Mouse (Mus musculus) stomach, postnatal 0 days (tissue): ENCODE measurements around the gene Nudt14. TPM values are rescaled to one million over a fixed set of nuclear protein-coding genes. Genes with fewer than 3 reads are reported as not detected.

Source experiments
- ATAC-seq: fragments of 200-750 bp; cut with Nextera tagmentation; 2 replicates; pipeline ENCODE4 v1.8.0; 2017; ENCODE audit not compliant: low FRiP score, low TSS enrichment
- DNase-seq: peaks from one replicate; pipeline ENCODE4 v3.0.0-alpha.2; 2016; ENCODE audit warnings: low spot score
- H3K27ac ChIP-seq: fragments of 300-500 bp; sonication (generic); replicated peaks from 2 replicates; pipeline ENCODE4 v1.5.1; 2014; ENCODE audit warnings: mild to moderate bottlenecking, control low read depth
- H3K27me3 ChIP-seq: fragments of 300-500 bp; sonication (generic); 2 replicates; pipeline ENCODE4 v1.6.1; 2014; ENCODE audit warnings: low read length; ENCODE audit not compliant: control insufficient read depth, insufficient read depth
- H3K36me3 ChIP-seq: fragments of 300-500 bp; sonication (generic); 2 replicates; pipeline ENCODE4 v1.6.1; 2014; ENCODE audit warnings: low read length, mixed read lengths; ENCODE audit not compliant: control insufficient read depth, insufficient read depth
- H3K4me1 ChIP-seq: fragments of 300-500 bp; sonication (generic); replicated peaks from 2 replicates; pipeline ENCODE4 v1.6.1; 2014; ENCODE audit warnings: antibody characterized with exemption; ENCODE audit not compliant: control insufficient read depth, insufficient read depth
- H3K4me2 ChIP-seq: fragments of 300-500 bp; sonication (generic); replicated peaks from 2 replicates; pipeline ENCODE4 v1.6.1; 2014; ENCODE audit warnings: low read depth, mild to moderate bottlenecking, control low read depth, moderate library complexity
- H3K4me3 ChIP-seq: fragments of 300-500 bp; sonication (generic); 2 replicates; pipeline ENCODE4 v1.5.1; 2014; ENCODE audit warnings: low read depth, low read length, control low read depth
- H3K9ac ChIP-seq: fragments of 300-500 bp; sonication (generic); 2 replicates; pipeline ENCODE4 v1.6.1; 2014; ENCODE audit warnings: mild to moderate bottlenecking, low read length, control low read depth, mixed read lengths
- H3K9me3 ChIP-seq: fragments of 300-500 bp; sonication (generic); 2 replicates; pipeline ENCODE4 v1.6.1; 2016; ENCODE audit warnings: low read length; ENCODE audit not compliant: control insufficient read depth
- CTCF ChIP-seq: IDR thresholded peaks from 2 replicates; pipeline ENCODE4 v1.5.1; 2016; ENCODE audit warnings: antibody characterized with exemption, low read depth, mild to moderate bottlenecking, moderate library complexity
- EP300 ChIP-seq: optimal IDR thresholded peaks from 2 replicates; pipeline ENCODE3; 2016; ENCODE audit warnings: antibody characterized with exemption
- WGBS: fragments of 180-500 bp; shearing (Covaris S2); extraction: QIAGEN DNeasy Blood & Tissue Kit; methylation state at CpG from one replicate; pipeline ENCODE4 v1.1.7; 2014; 5-methylcytosine and 5-hydroxymethylcytosine counted together
- polyA plus RNA-seq: library from polyadenylated mRNA; unstranded; fragments of >200 nt; fragmentation: Nextera tagmentation; extraction: Ambion mirVana; gene quantifications from 2 replicates; pipeline ENCODE4 v1.2.1, GENCODE M21; 2015

The Nudt14 gene
- polyA plus RNA-seq, 1 experiment from 2014 or later = 78.6 TPM

DNA sequence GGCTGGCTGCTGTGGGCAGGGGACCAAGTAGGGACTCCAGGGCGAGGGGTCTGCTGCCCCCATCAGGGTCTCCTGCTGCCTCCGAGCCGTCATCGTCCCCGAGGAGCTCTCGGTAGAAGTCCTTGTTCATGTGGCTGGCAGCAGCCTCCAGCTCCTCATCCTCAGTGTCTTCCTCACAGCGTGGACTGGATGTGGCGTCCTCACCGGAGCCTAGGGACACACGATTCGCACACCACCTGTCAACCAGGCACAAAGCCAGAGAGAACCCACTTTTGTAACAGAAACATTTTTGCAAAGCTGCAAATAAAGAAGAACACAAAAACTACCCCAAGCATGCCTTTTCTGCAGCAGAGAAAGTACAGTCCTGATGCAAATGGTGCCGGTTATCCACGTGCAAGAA lies 23.9 kb upstream of the Nudt14 start:
- Histone ChIP-seq H3K4me1 (no peaks in the 10 kb centered on the region), H3K9ac (no peak overlapping the region), H3K9me3 (no peaks in the 10 kb centered on the region), H3K27ac (no peak overlapping the region), H3K36me3 (peaks cover 71% of the 10 kb centered on the region), H3K4me3 (no peak overlapping the region), H3K4me2 (no peak overlapping the region), H3K27me3 (no peaks in the 10 kb centered on the region)
- WGBS = 89% methylated on average over 13 of the region's 13 CpGs
- ATAC-seq (no peak), DNase-seq (no peak)
- no peak for TF ChIP-seq EP300
- no peak for TF ChIP-seq CTCF

DNA sequence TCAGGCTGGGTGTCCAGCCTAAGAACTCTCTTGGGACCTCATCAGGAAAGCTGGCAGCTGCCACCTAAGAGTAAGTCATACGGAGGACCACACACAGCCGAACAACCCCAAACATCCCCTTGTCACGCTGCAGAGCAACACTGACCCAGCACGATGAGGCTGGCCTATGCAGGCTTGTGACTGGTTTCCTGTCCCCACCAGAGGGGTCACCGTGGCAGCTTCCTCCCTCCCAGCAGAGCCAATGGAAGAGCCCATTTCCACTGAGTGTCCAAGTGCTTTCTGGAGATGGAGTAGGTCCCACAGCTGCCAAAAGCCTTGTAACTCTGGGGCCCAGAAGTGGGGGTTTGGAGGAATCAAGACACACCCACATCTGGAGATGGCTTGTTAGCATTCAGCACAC lies 19.9 kb upstream of the Nudt14 start:
- TF ChIP-seq CTCF = no peak
- TF ChIP-seq EP300 = no peak
- 75% methylated on average over 5 of the region's 5 CpGs for WGBS
- H3K4me3 ChIP-seq = no peak overlapping the region
- no peak overlapping the region for H3K4me2 ChIP-seq
- ATAC-seq (0 out of 2 replicates have a peak, but pooled peaks have one; percentile 12), DNase-seq (no peak)
- no peak overlapping the region for H3K9ac ChIP-seq
- H3K4me1 ChIP-seq = no peaks in the 10 kb centered on the region
- 0 out of 2 replicates have a peak overlapping the region, but pooled peaks have one; percentile 8 for H3K27ac ChIP-seq
- H3K36me3 ChIP-seq = peaks cover 51% of the 10 kb centered on the region
- H3K27me3 ChIP-seq = no peaks in the 10 kb centered on the region
- H3K9me3 ChIP-seq = no peaks in the 10 kb centered on the region

DNA sequence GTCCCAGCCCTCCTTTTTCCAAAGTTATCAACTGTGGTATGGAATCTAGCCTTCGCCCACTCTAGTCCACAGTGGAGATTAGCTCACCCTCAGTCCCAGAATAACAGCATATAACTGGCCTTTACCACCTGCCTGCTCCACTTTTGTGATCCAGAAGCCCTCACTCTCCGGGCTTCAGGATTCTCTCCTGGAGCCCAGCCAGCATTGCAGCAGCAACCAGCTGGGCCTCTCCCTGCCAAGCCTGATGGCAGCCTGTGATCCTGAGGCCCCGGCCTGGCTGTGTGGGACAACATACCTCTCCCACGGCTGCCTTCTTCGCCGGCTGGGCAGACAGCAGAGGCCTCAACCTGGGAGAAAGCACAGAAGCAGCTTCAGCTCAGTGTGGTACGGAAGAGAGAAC lies 19.5 kb upstream of the Nudt14 start:
- H3K9me3 ChIP-seq = no peaks in the 10 kb centered on the region
- peaks cover 48% of the 10 kb centered on the region for H3K36me3 ChIP-seq
- H3K27ac ChIP-seq = no peak overlapping the region; the same call in 1 of the 2 replicates
- no peak overlapping the region for H3K4me3 ChIP-seq
- ATAC-seq = no peak
- H3K9ac ChIP-seq = no peak overlapping the region
- DNase-seq = no peak
- no peaks in the 10 kb centered on the region for H3K4me1 ChIP-seq
- 69% methylated on average over 7 of the region's 7 CpGs for WGBS
- H3K4me2 ChIP-seq = no peak overlapping the region
- TF ChIP-seq EP300 = no peak
- TF ChIP-seq CTCF = no peak
- no peaks in the 10 kb centered on the region for H3K27me3 ChIP-seq

DNA sequence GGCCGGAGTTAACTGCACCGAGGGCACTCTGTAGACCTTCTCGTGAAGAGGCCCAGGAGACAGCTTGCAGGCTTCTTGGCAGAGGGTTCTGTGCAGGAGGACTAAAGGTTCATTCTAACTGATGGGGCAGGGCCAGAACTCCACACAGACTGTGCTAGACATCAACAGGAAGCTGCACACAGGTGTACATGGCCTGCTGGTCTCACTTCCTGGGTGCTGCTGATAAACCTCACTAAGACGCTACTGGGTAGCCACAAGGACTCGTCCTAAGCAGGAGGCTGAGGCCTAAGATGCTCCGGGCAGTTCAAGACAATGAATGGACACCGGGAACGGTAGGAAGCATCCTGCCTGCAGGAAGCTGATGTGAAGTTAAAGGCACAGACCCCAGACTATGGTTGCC lies 17.5 kb upstream of the Nudt14 start:
- H3K9ac ChIP-seq = no peak overlapping the region
- DNase-seq = no peak
- H3K4me1 ChIP-seq = no peaks in the 10 kb centered on the region
- ATAC-seq = no peak
- H3K4me3 ChIP-seq = no peak overlapping the region
- H3K27me3 ChIP-seq = no peaks in the 10 kb centered on the region
- 85% methylated on average over 8 of the region's 8 CpGs for WGBS
- no peak overlapping the region for H3K4me2 ChIP-seq
- H3K36me3 ChIP-seq = peaks cover 35% of the 10 kb centered on the region
- H3K27ac ChIP-seq = no peak overlapping the region
- no peaks in the 10 kb centered on the region for H3K9me3 ChIP-seq
- TF ChIP-seq CTCF (no peak), EP300 (no peak)

DNA sequence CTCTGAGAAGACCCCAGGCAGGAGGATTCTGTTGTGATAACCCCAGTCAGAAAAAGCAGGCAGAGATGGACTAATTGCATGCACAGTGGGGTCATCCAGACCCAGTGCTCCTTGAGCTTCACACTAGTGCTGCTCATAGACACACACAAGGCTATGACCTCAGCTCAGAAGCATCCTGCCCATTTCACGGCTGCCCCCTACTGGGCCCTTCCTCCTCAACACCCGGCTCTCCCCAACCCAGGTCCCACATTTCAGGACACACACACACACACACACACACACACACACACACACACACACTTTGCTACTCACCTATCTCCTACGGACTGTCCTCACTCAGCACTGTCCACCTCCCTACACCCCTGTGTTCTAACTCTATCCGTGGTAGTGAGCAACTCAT lies 16.4 kb upstream of the Nudt14 start:
- Histone ChIP-seq H3K36me3 (peaks cover 30% of the 10 kb centered on the region), H3K4me1 (no peaks in the 10 kb centered on the region), H3K4me2 (no peak overlapping the region), H3K4me3 (no peak overlapping the region), H3K9ac (no peak overlapping the region), H3K9me3 (no peaks in the 10 kb centered on the region), H3K27ac (no peak overlapping the region), H3K27me3 (no peaks in the 10 kb centered on the region)
- WGBS = 35% methylated on average over 4 of the region's 4 CpGs
- ATAC-seq (peak; percentile 74), DNase-seq (peak; percentile 62)
- TF ChIP-seq CTCF (peak; percentile 72), EP300 (no peak)

DNA sequence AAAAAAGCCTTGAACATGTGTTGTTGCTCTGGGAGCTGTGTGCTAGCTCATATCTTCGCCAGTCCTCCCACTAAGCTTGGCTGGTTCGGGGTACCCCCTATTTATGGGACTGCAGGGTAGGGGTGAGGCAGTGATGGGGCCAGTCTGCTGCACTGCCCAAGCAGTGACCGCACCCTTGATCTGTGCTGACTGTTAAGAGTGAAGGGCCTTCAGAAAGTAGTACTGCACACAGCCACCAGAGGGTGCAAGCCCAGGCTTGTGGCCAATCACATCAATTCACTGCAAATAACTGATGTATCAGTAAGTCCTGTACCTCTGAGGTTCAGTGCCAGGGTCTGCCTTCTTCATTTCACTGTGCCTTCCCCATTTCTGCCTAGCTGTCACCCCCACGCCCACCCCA lies 13.9 kb upstream of the Nudt14 start:
- no peaks in the 10 kb centered on the region for H3K9me3 ChIP-seq
- 0 out of 2 replicates have a peak, but pooled peaks cover 3% of the 10 kb centered on the region for H3K4me1 ChIP-seq
- TF ChIP-seq EP300 (no peak), CTCF (peak; percentile 93)
- no peak overlapping the region for H3K4me3 ChIP-seq
- peaks cover 9% of the 10 kb centered on the region; the same call in 1 of the 2 replicates for H3K36me3 ChIP-seq
- H3K27me3 ChIP-seq = no peaks in the 10 kb centered on the region
- peak; percentile 49 for ATAC-seq
- no peak overlapping the region for H3K27ac ChIP-seq
- DNase-seq = peak; percentile 84
- no peak overlapping the region for H3K4me2 ChIP-seq
- 33% methylated on average over 4 of the region's 4 CpGs for WGBS
- H3K9ac ChIP-seq = no peak overlapping the region
